Mouse (Mus musculus) adrenal gland, postnatal 14 days (tissue): ENCODE measurements around the gene Btnl10. TPM values are rescaled to one million over a fixed set of nuclear protein-coding genes. Genes with fewer than 3 reads are reported as not detected.

Source experiments
- DNase-seq: peaks from one replicate; pipeline ENCODE4 v3.0.0; 2021; ENCODE audit warnings: mixed read lengths
- microRNA-seq, 2 experiments: library from miRNA; unstranded; fragments of <30 nt; microRNA quantifications; one replicate each; pipeline ENCODE4 v1.2.0; 2021
- total RNA-seq: library from RNA; stranded (reverse); gene quantifications from 2 replicates; pipeline ENCODE4 v1.2.3, GENCODE M21; 2021

The Btnl10 gene
- total RNA-seq, 1 experiment from 2014 or later, result 3.4 TPM

DNA sequence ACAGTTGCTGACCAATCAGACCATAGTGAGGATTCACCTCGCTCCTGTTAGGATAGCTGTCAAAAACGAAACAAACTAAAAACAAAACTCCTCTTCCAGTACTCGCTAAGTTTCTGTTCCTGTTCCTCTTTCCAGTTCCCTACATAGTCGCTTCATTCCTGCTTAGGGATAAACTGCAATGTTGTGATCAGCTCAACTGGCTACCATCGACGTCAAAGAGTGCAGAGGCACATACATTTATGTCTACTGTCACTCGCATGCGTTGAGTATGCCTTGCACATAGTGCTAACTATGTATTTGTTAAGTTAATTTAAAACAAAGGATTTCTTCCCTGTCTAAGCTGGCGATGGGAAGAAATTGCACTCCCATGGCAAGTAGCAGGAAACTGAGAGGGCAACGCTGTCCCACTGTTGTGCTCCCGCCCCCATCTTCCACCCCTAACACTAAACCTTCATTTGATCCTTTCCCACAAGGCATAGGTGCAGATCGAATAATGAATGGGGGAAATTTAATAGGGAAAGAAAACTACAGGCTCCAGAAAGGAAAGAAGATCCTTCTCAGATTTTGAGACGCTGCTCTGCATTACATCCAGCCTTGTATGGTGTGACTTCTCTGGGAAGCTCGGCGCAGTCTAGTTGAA, 41.6 kb downstream of the Btnl10 start:
- no peak for DNase-seq

GRCm38 (mm10) chr11:58959921-58960465, 42.3 kb downstream of the Btnl10 start:
- DNase-seq, result peak; percentile 90

GRCm38 (mm10) chr11:58961364-58962177, 43.9 kb downstream of the Btnl10 start:
- no peak for DNase-seq

DNA sequence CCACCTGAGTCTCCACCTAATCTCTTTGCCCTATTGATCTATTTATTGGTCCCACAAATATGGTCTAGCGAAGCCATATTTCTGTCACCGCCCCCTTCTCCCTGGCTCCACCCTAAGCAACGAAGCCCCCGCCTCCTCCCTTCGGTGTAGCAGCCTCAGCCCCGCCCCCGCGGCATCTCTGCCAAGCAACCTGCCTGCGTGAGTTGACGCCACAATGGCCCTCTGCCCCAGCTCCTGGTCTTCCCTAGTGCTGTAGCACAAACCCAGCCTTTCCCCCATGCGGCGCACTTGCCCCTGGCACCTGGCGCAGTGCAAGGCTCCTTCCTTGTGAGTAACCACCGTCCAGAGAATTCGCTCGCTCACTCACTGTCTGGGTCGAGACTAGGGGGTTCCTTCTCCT, 45.8 kb downstream of the Btnl10 start:
- peak; percentile 79 for DNase-seq

DNA sequence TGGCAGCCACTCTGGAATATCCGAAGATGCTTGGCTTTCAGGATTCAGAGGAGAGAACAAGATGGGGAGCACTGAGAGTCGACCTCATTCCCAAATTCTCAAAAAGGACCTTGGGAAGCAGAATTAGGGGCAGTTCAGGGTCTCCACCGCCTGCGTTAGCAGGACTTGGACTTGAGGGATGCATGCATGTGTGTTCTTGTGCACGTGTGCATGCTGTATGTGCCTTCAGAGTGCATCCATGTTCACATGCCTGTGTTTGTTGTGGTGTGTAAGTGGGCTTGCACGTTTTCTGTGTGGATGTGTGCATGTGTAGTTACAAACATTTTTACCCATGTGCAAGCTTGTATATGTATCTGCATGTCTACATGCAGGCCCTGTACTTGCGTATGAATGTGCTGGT, 46.5 kb downstream of the Btnl10 start:
- DNase-seq, result no peak

GRCm38 (mm10) chr11:58965001-58965760, 47.5 kb downstream of the Btnl10 start:
- DNase-seq, result no peak

- DNase-seq, result peak; percentile 54
Observed at GRCm38 (mm10) chr11:58967346-58967745, 49.6 kb downstream of the Btnl10 start.

GRCm38 (mm10) chr11:58968551-58968950, 50.8 kb downstream of the Btnl10 start:
- peak; percentile 12 for DNase-seq

DNA sequence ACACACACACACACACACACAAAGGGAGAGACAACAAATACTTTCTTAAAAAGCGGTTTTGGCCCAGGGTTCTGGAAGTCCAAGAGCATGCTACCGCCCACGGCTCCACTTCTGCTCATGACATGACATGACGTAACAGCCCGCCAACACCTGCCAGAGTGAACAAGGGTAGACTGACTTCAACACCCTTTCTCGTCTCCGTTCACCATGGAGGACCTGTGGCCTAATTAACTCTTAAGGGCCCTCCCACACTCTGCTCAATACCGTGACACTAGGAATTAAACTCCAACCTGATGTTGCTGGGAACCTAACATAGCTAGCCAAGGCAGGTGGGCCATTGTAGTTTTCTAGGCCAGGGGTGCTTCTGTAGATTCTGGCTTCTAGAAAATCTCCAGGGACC, 51.3 kb downstream of the Btnl10 start:
- peak; percentile 2 for DNase-seq

DNA sequence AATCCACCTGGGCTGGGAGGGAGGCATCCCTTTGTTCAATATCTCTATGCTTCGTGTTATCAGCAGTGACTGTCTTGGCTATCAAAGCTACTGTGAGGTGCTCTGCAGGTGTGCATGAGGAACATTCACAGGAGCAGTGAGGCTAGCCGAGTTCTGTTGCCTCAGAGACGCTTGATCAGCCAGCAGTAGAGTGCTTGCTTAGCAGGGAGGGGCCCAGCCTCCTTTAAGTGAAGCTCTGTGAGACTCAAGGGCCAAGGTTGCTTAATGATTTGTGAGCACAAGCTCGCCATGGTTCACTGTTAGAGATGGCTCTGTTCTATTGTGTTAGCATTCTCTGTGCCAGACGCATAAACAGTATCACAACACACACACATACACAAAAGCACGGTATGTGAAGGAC, 52.0 kb downstream of the Btnl10 start:
- DNase-seq, result peak; percentile 31

- peak; percentile 6 for DNase-seq
Observed at GRCm38 (mm10) chr11:58970831-58971530, 53.3 kb downstream of the Btnl10 start.

GRCm38 (mm10) chr11:58971796-58972195, 54.1 kb downstream of the Btnl10 start:
- DNase-seq, result peak; percentile 2

DNA sequence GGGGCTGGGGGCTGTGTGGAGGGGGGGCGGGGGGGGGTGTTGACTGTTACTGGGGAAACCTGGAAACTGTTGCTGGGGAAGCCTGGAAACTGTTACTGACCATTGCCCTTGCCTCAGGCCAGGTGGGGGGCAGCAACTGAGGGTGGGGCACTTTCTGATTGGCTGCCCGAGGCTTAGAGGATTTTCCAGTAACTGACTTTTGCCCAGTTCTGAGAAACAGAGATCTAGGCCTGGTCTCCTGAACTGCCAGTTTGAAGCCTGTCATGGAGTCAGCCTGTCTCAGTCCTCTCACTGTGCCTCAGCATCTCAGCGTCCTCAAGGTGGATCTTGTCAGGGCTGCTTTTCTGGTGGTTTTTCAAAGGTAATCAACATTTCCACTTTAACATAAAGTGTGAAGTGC, 56.7 kb downstream of the Btnl10 start:
- DNase-seq, result peak; percentile 2

Small RNA genes within 50 kb of the gene (microRNA-seq; reads per million reads assigned to microRNA genes)
- gene Gm44313, result 0 reads per million in 2 experiments

Other genes with a start within 250 kb of the Btnl10 start
- gene Olfr320, start 236.8 kb upstream of the Btnl10 start, total RNA-seq, result not detected in 2 replicates
- gene Olfr319, start 218.7 kb upstream of the Btnl10 start, total RNA-seq, result not detected in 2 replicates
- gene Olfr318, start 193.9 kb upstream of the Btnl10 start, total RNA-seq, result not detected in 2 replicates
- gene Olfr317, start 178.7 kb upstream of the Btnl10 start, total RNA-seq, result not detected in 2 replicates
- gene Olfr316, start 165.2 kb upstream of the Btnl10 start, total RNA-seq, result not detected in 2 replicates
- gene Olfr315, start 144.7 kb upstream of the Btnl10 start, total RNA-seq, result not detected in 2 replicates
- not detected in 2 replicates for gene Olfr314, start 135.0 kb upstream of the Btnl10 start, total RNA-seq
- gene Fam183b, start 115.9 kb upstream of the Btnl10 start, total RNA-seq, result 4.2 and 4.9 TPM in 2 replicates
- gene Olfr313, start 102.9 kb upstream of the Btnl10 start, total RNA-seq, result not detected in 2 replicates
- not detected in 2 replicates for gene Olfr312, start 88.7 kb upstream of the Btnl10 start, total RNA-seq
- gene Olfr311, start 78.7 kb upstream of the Btnl10 start, total RNA-seq, result not detected in 2 replicates
- gene Gm12258, start 70.8 kb upstream of the Btnl10 start, total RNA-seq, result 4.4 and 6.3 TPM in 2 replicates
- 5.3 and 7.6 TPM in 2 replicates for gene 2810021J22Rik, start 50.7 kb upstream of the Btnl10 start, total RNA-seq
- gene Zfp39, start 13.7 kb upstream of the Btnl10 start, total RNA-seq, result 5.2 and 6.0 TPM in 2 replicates
- gene Rnf187, start 21.0 kb downstream of the Btnl10 start, total RNA-seq, result 147 and 153 TPM in 2 replicates
- gene Hist3h2ba, start 31.0 kb downstream of the Btnl10 start, total RNA-seq, result 16.4 and 23.5 TPM in 2 replicates
- gene Hist3h2a, start 36.8 kb downstream of the Btnl10 start, total RNA-seq, result 24.4 and 26.8 TPM in 2 replicates
- gene Trim17, start 36.8 kb downstream of the Btnl10 start, total RNA-seq, result 0.11 TPM in 1 of 2 replicates, not detected in the other
- gene Trim11, start 60.2 kb downstream of the Btnl10 start, total RNA-seq, result 25.5 and 29.9 TPM in 2 replicates
- 0.98 and 1.1 TPM in 2 replicates for gene Obscn, start 218.5 kb downstream of the Btnl10 start, total RNA-seq
- 18.3 and 19.4 TPM in 2 replicates for gene Iba57, start 245.8 kb downstream of the Btnl10 start, total RNA-seq